Mouse (Mus musculus): ENCODE data around the gene Cmklr1. TPM values are rescaled to one million over a fixed set of nuclear protein-coding genes. Genes with fewer than 3 reads are reported as not detected.

Gene Cmklr1
- 10 to 100 TPM; 14.2 to 27.6 (median 21.2) TPM for total RNA-seq (2022)

DNA sequence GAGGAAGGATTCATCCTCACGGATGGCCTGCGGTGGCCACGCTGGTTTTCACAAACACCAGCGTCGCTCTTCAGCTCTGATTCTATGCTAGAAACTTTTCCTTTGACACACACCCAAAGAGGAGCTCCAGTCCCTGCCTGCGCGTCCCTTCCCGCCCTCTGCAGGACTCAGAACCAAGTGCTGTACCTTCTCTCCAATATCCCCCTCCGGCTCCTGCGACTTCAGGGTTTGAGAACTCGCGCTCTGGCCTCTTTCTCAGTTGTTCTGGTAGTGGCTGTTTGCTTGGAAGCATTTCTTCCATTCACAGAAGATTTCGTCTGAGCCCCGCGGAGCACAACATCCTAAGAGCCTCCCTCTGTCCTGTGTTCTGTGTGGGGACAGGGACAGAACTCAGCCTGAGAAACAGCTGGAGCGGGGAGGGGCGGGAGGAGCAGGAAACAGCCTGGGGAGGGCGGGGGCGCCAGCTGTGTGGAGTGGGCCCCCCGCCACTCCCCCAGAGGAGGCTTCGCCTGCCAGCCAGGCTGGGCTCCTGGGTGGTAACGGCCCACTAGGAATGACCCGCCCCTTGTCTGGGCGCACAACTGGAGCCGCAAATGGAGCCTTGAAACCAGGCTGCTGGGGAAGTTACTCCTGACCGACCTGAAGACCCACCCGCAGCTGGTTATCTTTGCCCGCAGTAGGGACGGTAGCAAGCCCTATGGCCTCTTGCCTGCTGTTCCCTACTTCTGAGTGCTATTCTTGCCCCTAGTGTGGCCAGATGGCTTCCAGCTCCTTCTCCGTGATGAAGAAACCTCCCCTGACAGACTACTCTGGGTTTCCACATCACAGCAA, at the start of gene Cmklr1:
Cmklr1 (minus strand) TSS at position 392 of the 831 bp plus-strand sequence.
- no peak for DNase-seq

DNA sequence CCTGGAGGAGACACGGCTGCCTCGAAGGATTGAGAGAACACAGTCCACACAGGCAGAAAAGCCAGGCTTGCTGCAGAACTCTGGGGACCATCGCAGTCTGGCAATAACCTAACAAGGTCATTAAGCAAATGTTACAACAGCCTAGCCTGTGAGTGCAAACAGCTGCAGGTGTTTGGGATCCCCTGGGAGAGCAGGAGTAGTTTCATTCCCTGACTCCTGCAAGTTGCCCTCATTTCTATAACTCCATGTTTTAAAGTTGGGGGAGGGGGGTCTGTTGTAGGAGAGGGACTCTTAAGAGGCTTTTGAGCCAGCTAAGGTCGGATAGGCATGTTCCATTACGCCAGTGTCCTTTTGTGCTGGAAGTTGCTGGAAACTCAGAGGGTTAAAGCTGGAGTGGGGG, 44.2 kb upstream of the Cmklr1 start:
- DNase-seq = no peak

DNA sequence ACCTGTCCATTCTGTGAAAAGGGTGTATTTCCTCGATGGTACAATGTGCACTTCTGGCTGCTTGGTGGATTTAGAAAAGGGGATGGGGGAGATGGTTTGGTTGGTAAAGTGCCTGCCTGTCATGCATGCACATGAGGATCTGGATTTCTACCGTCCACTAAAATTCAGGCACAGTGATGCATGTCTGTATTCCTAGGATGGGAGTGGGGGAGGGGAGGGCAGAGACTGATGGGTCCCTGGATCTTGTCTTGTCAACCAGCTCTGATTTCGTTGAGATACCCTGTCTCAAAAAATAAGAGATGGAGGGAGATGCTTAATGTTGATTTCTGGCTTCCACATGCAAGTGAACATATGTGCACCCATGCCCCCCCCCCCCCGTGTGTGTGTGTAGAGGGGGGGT, 43.8 kb upstream of the Cmklr1 start:
- DNase-seq = no peak

DNA sequence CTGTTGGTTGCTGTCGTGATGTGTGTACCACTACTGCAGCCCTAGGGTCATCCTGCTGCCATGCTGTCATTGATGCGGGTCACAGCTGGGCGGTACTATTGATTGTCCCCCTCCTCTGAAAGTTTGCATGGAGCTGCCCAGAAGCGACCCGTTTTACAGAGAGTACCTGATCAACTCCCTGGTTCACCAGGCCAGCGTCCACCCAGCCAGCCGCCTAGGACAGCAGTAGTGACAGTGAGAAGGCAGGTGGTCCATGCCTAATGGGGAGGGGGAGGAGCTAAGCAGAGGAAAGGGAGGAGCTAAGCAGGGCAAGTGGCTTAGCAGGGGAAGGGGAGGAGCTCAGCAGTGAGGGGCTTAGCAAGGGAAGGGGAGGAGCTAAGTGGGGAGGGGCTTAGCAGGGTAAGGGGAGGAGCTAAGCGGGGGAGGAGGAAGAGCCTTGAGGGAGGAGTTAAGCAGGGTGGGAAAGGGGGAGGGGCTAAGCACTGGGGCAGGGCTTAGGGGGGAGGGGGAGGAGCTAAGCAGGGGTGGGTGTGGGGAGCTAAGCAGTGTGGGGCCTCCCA, 43.0 kb upstream of the Cmklr1 start:
- no peak for DNase-seq

DNA sequence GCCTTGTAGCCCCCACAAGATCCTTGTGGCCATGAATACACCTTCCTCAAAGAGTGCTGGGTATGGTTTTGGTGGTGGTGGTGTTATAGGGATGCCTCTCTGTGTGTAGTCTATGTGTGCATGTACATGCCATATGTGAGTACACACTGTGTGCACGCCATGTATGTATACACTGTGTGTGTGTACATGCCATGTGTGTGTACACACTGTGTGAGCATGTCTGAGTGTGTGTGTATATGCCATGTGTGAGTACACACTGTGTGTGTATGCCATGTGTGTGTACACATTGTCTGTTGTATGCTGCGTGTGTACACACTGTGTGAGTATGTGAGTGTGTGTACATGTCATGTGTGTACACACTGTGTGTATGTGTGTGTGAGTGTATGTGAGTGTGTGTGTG, 40.6 kb upstream of the Cmklr1 start:
- DNase-seq = no peak

DNA sequence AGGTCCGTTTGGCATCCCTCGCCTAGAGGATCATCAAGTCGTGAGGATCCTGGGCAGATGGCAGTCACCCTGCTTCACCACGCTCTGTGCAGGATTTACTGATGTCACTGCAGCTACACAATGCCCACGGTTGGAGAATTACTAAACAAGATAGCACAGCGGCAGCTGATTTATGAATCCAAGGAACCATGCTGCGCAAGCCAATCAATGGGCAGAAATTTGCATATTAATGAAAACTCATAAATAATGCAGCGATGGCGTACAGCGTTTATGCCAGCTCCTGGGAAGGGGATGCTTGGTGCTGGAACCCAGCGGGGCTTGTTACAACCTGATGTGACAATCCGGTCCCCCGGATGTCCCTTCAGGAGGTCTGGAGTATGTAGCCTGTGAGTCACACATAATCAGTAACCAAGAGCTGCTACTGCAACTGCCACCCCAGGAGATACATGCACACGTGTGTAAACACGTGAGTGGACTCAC, 39.9 kb upstream of the Cmklr1 start:
- no peak for DNase-seq

DNA sequence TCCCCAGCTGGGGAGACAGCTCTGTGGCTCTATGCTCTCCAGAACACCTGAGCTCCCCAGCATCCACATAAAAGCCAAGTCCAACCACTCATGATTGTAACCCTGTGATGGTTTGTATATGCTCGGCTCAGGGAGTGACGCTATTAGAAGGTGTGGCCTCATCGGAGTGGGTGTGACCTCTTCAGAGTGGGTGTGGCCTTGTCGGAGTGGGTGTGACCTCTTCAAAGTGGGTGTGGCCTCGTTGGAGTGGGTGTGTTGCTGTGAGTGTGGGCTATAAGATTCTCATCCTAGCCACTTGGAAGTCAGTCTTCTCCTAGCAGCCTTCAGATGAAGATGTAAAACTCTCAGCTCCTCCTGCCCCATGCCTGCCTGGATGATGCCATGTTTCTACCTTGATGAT, 37.3 kb upstream of the Cmklr1 start:
- DNase-seq = no peak

DNA sequence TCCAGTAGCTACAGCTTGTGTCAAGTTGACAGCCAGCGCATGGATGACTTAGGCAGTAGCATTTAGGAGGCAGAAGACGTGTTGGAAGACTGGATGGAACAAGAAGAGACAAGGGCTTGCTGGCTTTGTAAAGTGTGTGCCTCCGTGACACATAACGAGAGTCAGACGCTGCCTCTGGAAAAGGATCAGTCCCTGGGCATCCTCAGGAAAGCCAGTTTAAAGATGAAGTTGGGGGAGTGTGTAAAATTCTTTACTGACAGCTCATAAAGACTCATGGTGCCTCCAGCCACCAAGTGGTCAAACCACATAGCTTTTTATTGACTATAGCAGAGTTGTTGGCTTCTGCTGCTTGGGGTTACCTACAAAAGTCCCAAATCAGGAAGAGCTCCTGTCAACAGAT, 35.2 kb upstream of the Cmklr1 start:
- no peak for DNase-seq

DNA sequence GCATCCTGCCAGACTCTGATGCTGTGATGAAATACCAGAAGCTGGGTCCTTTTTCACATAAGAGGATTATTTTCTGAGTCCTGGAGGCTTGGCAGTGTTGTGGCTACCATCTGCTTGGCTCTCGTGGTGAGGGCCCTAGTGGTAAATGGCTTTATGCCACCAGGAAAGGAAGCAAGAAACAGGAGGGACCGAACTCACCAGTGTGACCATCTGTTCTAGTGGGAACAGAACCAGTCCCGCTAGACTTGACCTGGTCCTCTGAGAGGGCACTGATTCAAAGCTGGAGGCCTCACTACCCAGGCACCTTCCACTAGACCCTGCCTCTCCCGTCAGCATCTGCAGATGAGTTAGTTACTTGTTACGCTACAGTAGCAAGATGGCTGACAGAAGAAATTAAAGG, 33.0 kb upstream of the Cmklr1 start:
- no peak for DNase-seq

DNA sequence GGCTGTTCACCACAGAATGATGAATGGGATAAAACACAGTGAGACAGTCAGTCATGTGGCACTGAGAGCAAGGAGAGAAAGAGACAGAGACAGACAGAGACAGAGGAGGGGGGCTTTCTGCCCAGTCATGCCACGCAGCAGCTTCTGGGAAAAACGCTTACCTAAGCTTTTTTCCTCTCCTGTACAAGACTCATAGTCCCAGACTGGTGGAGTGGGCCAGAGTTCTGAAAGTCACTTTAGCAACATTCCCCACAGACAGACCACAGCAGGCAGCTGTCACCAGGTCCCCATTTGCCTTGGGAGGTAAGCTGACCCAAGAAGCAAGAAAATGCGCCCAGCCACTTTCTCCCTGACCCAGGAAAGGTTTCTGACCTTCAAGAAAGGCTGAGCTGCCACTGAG, 32.2 kb upstream of the Cmklr1 start:
- DNase-seq = no peak

DNA sequence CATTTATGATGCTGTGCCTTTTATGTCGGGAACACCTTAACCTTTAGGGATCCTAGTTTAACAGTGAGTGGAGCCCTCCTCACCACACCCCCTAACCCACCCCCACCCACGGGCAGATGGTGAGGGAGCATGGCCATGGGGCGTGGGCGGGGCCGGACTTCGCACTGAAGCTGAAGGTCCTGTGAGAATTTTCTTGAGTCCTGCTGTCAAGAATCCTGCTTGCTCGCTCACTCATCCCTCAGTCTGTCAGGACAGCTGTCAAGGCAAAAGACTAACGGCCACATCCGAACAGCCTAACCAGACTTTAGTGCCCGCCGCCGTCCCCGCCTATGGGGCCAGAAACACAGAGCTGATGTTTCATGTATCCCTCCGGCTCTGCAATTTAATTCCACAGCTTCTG, 31.0 kb upstream of the Cmklr1 start:
- DNase-seq = no peak

DNA sequence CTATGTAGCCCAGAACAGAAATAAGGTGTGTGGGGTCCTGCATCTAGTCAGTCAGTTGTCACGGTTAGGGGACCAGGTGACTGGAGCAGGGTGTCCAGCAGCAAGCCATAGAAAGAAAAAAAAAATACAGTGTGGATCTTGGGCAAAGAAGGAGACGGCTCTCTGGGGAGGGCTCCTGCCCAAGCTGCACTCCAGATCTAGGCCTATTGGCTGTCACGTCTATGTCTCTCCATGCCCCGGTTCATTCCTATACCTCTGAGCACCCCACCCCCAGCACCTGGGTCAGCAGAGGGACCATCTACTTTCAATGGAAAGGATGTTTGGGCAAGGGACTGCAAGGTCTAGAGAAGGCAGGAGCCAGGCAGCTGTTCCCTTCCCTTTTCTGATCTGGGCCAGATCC, 29.3 kb upstream of the Cmklr1 start:
- DNase-seq = no peak

DNA sequence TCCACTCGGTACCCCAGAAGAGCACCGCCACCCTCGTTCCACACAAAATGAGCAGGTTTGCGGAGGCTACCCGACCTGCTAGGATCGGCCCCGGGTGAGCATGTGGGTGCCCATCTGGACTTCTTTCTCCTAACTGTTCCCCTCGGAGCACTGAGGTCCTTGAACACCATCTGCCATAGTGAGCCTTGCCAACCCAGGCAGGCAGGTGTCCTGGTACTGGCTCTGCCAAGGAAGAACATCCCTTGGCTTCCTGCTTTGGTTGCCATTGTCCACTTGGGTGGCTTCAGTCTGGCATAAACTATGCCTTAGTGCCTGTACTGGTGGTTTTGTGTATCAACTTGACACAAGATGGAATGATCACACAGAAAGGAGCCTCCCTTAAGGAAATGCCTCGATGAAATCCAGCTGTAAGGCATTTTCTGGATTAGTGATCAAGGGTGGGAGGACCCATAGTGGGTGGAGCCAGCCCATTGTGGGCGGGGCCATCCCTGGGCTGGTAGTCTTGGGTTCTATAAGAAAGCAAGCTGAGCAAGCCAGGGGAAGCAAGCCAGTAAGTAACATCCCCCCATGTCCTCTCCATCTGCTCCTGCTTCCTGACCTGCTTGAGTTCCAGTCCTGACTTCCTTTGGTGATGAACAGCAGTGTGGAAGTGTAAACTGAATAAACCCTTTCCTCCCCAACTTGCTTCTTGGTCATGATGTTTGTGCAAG, 28.7 kb upstream of the Cmklr1 start:
- no peak for DNase-seq

DNA sequence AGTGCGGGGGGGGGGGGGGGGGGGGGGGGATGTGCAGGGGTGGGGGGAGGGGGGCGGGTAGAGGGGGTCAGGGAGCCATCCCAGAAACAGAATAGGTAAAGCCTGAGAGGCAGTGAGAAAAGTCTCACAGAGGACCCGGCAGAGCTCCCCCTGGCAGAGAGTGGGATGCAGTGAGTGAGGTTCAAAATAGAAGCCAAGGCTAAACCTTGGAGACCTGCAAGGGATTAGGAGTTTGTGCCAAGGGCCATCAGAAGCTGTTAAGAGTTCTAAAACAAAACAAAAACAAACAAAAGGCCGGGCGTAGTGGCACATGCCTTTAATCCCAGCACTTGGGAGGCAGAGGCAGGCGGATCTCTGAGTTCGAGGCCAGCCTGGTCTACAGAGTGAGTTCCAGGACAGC, 27.3 kb upstream of the Cmklr1 start:
- DNase-seq = no peak

DNA sequence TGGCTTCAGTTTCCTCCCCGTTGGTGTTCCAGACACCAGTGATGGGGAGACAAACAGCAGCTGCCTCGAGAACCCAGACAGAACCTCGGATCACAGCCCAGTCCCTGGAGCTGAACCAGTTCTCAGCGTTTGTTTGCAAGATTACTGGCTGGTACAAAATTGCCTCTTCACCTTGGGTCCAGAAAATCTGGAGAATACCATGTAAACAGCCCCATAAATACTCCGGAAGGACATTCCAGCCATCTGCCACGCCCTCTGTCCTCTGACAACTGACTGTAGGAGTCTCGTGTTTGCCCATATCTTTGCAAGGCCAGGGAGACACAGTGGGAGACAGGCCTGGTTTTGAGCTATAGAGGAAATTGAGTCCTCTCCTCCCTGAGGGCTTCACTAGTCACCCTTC, 24.6 kb upstream of the Cmklr1 start:
- DNase-seq = no peak

DNA sequence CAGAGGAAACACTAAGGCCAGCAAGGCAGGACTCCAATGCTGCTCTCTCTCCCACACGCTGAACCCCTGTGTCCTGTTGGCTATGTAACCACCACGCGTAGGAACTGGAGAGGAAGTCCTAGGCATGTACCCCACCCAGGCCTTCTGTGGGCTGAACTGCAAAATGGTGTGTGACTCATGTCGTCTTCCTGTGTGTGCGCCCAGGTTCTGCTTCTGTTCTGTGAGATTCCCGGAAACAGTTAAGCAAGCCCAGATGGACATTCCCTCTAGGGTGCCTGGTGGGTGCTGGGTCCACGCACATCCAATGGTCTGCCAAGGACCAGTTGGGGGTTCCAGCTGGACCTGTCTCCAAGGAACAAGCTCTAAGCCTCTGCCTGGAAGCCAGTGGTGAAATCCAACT, 22.2 kb upstream of the Cmklr1 start:
- peak; percentile 34 for DNase-seq

DNA sequence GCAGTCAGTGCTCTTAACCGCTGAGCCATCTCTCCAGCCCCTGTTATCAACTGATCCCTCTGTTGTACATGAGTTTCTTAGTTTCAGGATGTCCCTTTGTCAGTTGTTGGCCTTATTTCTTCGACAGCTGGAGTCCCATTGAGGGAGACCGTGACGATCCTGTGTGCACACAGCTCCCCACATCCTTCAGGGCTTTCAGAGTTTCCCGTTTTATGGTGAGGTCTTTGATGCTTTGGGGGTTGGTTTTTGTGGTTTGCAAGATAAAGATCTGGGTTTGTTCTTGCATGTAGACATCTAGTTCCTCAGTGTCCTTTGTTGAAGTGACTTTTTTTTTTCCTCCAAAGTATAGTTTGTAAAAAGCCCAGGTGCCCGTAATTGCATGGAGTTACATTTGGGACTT, 20.4 kb upstream of the Cmklr1 start:
- DNase-seq = no peak

DNA sequence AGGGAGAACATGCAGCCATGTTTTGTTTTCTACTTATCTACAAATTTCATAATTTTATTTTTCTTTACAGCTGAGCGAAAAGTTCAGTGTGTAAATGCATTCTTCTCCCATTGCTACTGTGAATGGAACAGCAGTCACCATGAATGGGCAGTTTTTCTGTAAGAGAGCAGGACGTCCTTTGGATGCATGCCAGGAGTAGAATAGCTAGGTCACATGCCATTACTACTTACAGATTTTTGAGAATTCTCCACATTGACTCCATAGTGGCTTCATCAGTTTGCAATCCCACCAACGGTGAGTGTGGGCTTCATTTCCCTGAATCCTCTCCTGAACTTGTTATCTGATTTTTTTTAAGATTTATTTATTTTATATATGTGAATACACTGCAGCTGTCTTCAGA, 19.9 kb upstream of the Cmklr1 start:
- no peak for DNase-seq

DNA sequence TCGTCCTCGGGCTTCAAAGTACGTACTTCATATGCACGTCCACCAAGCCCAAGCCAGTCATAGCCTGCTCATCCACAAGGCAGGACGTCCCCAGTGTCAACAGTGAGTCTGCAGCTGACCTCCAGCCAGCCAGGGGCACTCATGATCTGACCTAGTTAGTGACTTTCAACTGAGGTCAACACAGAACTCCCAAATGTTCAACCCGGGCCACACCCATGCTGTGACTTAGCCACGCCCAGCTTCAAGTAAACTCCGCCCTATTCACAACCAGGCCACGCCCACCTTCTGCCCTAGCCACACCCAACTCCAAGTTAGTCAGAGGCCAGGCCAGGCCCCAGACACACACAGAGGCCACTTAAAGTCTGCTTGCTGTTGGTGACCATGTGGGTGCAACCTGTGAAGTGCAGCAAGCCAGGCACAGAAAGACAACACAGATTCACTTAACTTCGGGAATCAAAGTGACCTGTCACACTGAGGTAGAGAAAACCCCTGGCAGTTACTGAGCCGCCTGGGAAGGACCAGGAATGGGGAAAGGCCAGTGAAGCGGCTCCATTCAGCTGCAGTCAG, 14.5 kb upstream of the Cmklr1 start:
- no peak for DNase-seq

DNA sequence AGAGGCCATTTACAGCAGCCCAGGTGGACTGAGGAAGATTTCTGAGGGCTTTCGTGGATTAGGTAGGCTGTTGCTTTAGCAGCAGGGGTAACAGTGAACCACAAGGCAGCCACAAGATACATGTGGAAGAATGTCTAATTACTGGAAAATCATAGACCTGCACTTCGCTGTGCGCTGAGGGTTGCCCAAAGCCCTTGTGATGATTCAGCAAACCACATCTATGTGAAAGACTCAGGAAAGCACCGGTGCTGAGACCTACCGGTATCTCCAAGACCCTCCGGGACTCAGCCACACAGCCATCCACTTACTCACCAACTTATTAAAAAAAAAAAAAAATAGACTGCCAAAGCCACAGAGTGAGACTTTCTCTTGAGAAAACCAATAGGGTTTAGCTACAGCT, 13.9 kb upstream of the Cmklr1 start:
- DNase-seq = no peak

DNA sequence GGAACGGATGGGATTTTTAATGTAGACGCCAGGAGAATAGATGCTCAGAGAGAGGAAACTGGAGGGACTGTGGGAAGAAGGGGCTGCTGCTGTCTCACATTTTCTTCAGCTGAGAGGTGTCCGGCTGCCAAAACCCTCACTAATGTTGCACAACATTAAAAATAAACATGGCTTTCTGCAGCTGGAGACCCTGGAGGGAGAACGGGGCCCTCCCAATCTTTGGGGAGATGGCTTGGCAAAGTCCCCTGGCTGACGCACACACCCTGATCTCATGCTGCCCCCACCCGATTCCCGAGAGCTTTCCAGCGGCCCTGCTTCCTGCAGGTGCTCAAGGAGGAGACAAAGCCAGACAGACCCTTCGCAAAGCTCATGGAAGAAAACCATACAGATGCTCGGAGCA, 10.6 kb upstream of the Cmklr1 start:
- no peak for DNase-seq

DNA sequence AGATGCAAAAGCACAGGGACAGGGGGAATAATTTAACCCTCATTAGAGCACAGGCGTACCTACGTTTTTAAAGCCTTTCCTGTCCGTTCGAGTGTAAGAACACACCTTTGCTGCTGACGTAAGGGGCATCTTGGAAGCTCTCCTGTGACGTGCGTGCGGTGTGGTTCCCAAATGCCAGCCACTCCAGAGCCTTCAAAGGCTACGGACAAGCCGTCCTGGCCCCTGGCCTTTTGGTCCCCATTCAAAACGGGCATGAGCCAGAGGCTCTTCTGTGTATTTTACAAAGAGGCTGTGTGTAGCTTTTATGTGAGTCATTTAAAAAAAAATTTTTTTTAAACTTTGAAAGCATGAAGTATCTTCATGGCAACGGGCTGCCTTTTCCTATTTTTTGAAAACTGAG, 4.6 kb upstream of the Cmklr1 start:
- no peak for DNase-seq

DNA sequence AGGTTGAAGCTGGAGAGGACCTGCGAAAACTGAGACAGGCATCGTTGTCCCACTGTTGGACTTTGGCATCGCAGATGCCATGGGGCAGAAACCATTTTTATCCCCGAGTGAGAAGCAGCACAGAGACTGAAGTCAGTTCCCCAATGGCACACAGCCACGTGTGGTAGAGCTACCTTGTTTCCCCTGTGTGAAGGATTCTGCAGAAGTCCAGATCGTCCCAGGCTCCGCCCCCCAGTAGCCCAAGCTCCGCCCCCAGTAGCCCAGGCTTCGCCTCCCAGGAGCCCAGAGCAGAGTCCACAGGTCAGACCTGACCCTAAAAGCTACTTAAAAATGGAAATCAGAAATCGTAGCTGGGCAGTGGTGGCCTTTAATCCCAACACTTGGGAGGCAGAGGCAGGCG, 4.0 kb upstream of the Cmklr1 start:
- no peak for DNase-seq

DNA sequence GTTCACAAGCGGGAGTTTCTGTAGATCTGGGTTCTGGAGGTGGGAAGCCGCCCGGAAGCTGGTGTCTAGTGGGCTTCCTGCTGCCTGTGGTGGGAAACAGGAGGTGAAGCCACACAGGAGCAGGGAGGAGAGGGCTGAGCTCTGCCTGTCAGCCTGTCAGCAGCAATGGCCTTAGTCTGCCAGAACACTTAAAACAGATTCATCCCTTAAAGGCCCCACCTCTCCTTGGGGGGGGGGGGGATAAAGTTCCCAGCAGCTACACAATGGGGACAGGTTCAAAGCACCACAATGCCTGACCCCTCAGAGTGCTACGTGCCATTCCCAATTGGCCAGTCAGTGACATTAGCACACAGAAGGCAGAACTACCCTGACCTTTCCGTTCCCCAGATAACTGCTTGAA, 2.0 kb upstream of the Cmklr1 start:
- no peak for DNase-seq

All from adrenal gland, adult 8-10 months (tissue).